In the genomic region with DNA sequence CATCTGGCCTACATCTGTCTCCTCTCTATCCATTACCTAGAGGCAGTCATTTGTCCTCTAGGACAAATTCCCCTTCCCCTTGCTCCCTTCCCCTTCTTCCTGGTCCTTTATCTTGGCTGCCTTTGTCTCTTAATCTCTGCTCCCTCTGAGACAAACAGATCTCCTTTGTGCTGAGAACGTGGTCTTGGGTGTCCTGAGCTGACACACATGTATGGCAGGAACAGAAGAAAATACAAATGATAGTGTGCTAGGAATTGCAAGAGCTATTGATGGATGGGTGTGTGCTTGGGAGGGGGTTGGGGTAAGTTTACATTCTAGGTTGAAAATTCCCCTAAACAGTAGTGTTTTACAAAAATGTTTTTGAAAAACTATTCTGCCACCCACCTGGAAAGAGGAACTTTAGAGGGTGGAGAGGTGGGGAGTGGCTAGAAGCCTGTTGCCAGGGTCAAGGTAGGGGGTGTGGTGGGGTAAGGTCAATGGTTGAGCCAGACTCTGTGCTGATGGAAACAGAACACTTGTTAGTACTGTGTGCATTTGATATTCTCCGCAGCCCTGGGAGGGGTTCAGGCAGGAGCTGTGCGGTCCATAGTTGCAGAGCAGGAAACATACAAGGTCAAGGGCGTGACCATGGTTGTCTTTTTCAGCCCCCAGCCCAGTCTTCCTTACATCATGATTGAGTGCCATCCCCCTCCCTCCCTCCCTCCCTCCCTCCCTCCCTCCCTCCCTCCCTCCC, we compare ENCODE assay signal across 8 mouse cellular contexts. TPM values are rescaled to one million over a fixed set of nuclear protein-coding genes. Genes with fewer than 3 reads are reported as not detected.
DNase-seq lines count a peak whose midpoint lies in the region; ATAC-seq and TF ChIP-seq lines count a peak whose summit lies in the region.
"Not testable (repeated sequence)": the region's sequence is repeated elsewhere in the genome, so short reads cannot be mapped to it uniquely, and the experiment has no call there.
"Had no signal": no experiment of that assay in that cellular context is flagged by ENCODE, and none has a peak within 500 bp of the region (broad histone marks: within the 10 kb centered on the region; RNA-seq: fewer than 3 reads in every experiment).

No protein-coding gene starts in this region.

- not testable (repeated sequence) for TF ChIP-seq POLR2A in ES-Bruce4 (IDR thresholded peaks at IDR 0.05; ENCODE audit: insufficient read depth, low read length); spleen, adult 2 months (IDR thresholded peaks at IDR 0.05; ENCODE audit: low read depth, low read length)

- not testable (repeated sequence) for H3K9ac ChIP-seq in ES-Bruce4 (ENCODE audit: low read depth, poor library complexity, severe bottlenecking); kidney, embryonic 14.5 days (ENCODE audit: low read depth, low read length); limb, embryonic 12.5 days (replicated peaks); stomach, embryonic 15.5 days

- not testable (repeated sequence) for TF ChIP-seq CTCF in ES-Bruce4 (IDR thresholded peaks at IDR 0.05; ENCODE audit: low read depth, low read length); spleen, adult 2 months (IDR thresholded peaks at IDR 0.05; ENCODE audit: extremely low read depth, insufficient read depth, insufficient read length, insufficient replicate concordance)

- H3K36me3 ChIP-seq in ES-Bruce4 (ENCODE audit: control insufficient read depth, insufficient read depth, low read length, poor library complexity, severe bottlenecking); kidney, embryonic 14.5 days (ENCODE audit: control insufficient read depth, insufficient read depth, low read length); limb, embryonic 12.5 days; spleen, adult 2 months (ENCODE audit: control insufficient read depth, insufficient read depth, low read length); stomach, embryonic 15.5 days: not testable (repeated sequence)

- peak; percentile 84 for DNase-seq in ZHBTc4 (ENCODE audit: low read depth, low spot score)
- DNase-seq in heart, adult 11 months: peak; percentile 63
- not testable (repeated sequence) for DNase-seq in spleen, adult 2 months (ENCODE audit: low read depth in 1 of 2, low spot score in 2 of 2)

- not testable (repeated sequence) for H3K4me3 ChIP-seq in ES-Bruce4 (ENCODE audit: low read depth, low read length); kidney, embryonic 14.5 days (ENCODE audit: low read length); limb, embryonic 12.5 days (replicated peaks); spleen, adult 2 months (ENCODE audit: extremely low read depth, insufficient read depth, insufficient read length); stomach, embryonic 15.5 days (replicated peaks)

- not testable (repeated sequence) for H3K4me1 ChIP-seq in ES-Bruce4 (ENCODE audit: control insufficient read depth, insufficient read depth, low read length); kidney, embryonic 14.5 days (ENCODE audit: control insufficient read depth, insufficient read depth, low read length); limb, embryonic 12.5 days (replicated peaks); spleen, adult 2 months (ENCODE audit: control insufficient read depth, insufficient read depth, insufficient read length); stomach, embryonic 15.5 days

- ATAC-seq in kidney, embryonic 14.5 days (ENCODE audit: low FRiP score, low TSS enrichment): peak; percentile 61; the same call in 1 of the 2 replicates
- ATAC-seq in limb, embryonic 12.5 days (ENCODE audit: insufficient number of reproducible peaks, insufficient read depth, low FRiP score, low TSS enrichment, low read depth): 0 out of 2 replicates have a peak, but pooled peaks have one; percentile 54
- 0 out of 2 replicates have a peak, but pooled peaks have one; percentile 47 for ATAC-seq in stomach, embryonic 15.5 days (ENCODE audit: insufficient read depth, low FRiP score, low read depth)

- TF ChIP-seq EP300 in ES-Bruce4 (IDR thresholded peaks at IDR 0.05; ENCODE audit: insufficient read depth, low read depth, low read length): peak; percentile 80

- not testable (repeated sequence) for H3K9me3 ChIP-seq in ES-Bruce4 (replicated peaks; ENCODE audit: control insufficient read depth, insufficient read depth, low read length, poor library complexity, severe bottlenecking); kidney, embryonic 14.5 days (ENCODE audit: control insufficient read depth, low read length); limb, embryonic 12.5 days; stomach, embryonic 15.5 days

- 45% methylated on average over 4 of the region's 4 CpGs for WGBS in kidney, embryonic 14.5 days
- WGBS in limb, embryonic 12.5 days: 31% methylated on average over 4 of the region's 4 CpGs
- 61% methylated on average over 4 of the region's 4 CpGs for WGBS in spleen, adult 2 months
- WGBS in stomach, embryonic 15.5 days: 37% methylated on average over 3 of the region's 4 CpGs

- H3K27me3 ChIP-seq in ES-Bruce4 (ENCODE audit: control insufficient read depth, insufficient read depth, low read length, poor library complexity, severe bottlenecking); kidney, embryonic 14.5 days (ENCODE audit: control insufficient read depth, insufficient read depth, low read length); limb, embryonic 12.5 days; spleen, adult 2 months (ENCODE audit: control insufficient read depth, insufficient read depth, low read length); stomach, embryonic 15.5 days (replicated peaks): not testable (repeated sequence)

- H3K4me2 ChIP-seq in kidney, embryonic 14.5 days (replicated peaks; ENCODE audit: low read depth, low read length); limb, embryonic 12.5 days; stomach, embryonic 15.5 days: not testable (repeated sequence)

- H3K27ac ChIP-seq in ES-Bruce4 (ENCODE audit: insufficient read depth, low read length): peak overlapping the region; percentile 91
- H3K27ac ChIP-seq in kidney, embryonic 14.5 days (ENCODE audit: low read depth, low read length); stomach, embryonic 15.5 days: not testable (repeated sequence)
- 0 out of 2 replicates have a peak overlapping the region, but pooled peaks have one; percentile 45 for H3K27ac ChIP-seq in limb, embryonic 12.5 days
- H3K27ac ChIP-seq in spleen, adult 2 months (ENCODE audit: insufficient read depth, low read length): peak overlapping the region; percentile 48

RNA-seq across cellular contexts. Expression of gene Nid1, which starts 9.5 kb away (rescaled TPM):
- 41.2 and 41.9 TPM in 2 replicates for polyA plus RNA-seq in ES-Bruce4 (2011; ENCODE audit: insufficient read depth, insufficient read length, low read depth, missing spikeins)
- 61.8 and 96.1 TPM in 2 replicates for polyA plus RNA-seq in kidney, embryonic 14.5 days (2014; fragmentation: Nextera tagmentation; extraction: Ambion mirVana)
- polyA plus RNA-seq in limb, embryonic 12.5 days (2016; fragmentation: Nextera tagmentation; extraction: Ambion mirVana): 27.0 and 46.0 TPM in 2 replicates
- 39.3 and 54.7 TPM in 2 replicates for polyA plus RNA-seq in spleen, adult 2 months (2012; rRNA removed)
- polyA plus RNA-seq in stomach, embryonic 15.5 days (2015; fragmentation: Nextera tagmentation; extraction: Ambion mirVana): 74.2 and 83.5 TPM in 2 replicates
- polyA plus RNA-seq: erythroblast, embryonic 14.5 days had no signal

RNA-seq across cellular contexts. Expression of gene Gpr137b, which starts 53.1 kb away (rescaled TPM):
- polyA plus RNA-seq in ES-Bruce4 (2011; ENCODE audit: insufficient read depth, insufficient read length, low read depth, missing spikeins): 16.8 and 22.9 TPM in 2 replicates
- 12.0 and 15.7 TPM in 2 replicates for polyA plus RNA-seq in kidney, embryonic 14.5 days (2014; fragmentation: Nextera tagmentation; extraction: Ambion mirVana)
- 11.9 and 12.8 TPM in 2 replicates for polyA plus RNA-seq in limb, embryonic 12.5 days (2016; fragmentation: Nextera tagmentation; extraction: Ambion mirVana)
- 64.4 and 75.2 TPM in 2 replicates for polyA plus RNA-seq in spleen, adult 2 months (2012; rRNA removed)
- polyA plus RNA-seq in stomach, embryonic 15.5 days (2015; fragmentation: Nextera tagmentation; extraction: Ambion mirVana): 7.8 and 8.1 TPM in 2 replicates
- polyA plus RNA-seq: erythroblast, embryonic 14.5 days had no signal
